Mouse (Mus musculus) hindbrain, embryonic 16.5 days (tissue): ENCODE data around the gene Htra2. TPM values are rescaled to one million over a fixed set of nuclear protein-coding genes. Genes with fewer than 3 reads are reported as not detected.

Source experiments
- ATAC-seq: fragments of 200-750 bp; cut with Nextera tagmentation; 2 replicates; pipeline ENCODE4 v1.8.0; 2017; ENCODE audit warnings: moderate TSS enrichment, moderate library complexity
- H3K27ac ChIP-seq: fragments of 300-500 bp; sonication (generic); 2 replicates; pipeline ENCODE4 v1.5.1; 2014; ENCODE audit warnings: low read depth, mild to moderate bottlenecking, control low read depth, low read length, moderate library complexity
- H3K27me3 ChIP-seq: fragments of 300-500 bp; sonication (generic); replicated peaks from 2 replicates; pipeline ENCODE4 v1.6.1; 2014; ENCODE audit warnings: low read length; ENCODE audit not compliant: control insufficient read depth, insufficient read depth
- H3K36me3 ChIP-seq: fragments of 300-500 bp; sonication (generic); 2 replicates; pipeline ENCODE4 v1.6.1; 2014; ENCODE audit warnings: mild to moderate bottlenecking, low read length, moderate library complexity, mixed read lengths; ENCODE audit not compliant: control insufficient read depth, insufficient read depth
- H3K4me1 ChIP-seq: fragments of 300-500 bp; sonication (generic); 2 replicates; pipeline ENCODE4 v1.6.1; 2014; ENCODE audit warnings: low read depth, low read length; ENCODE audit not compliant: control insufficient read depth, insufficient read depth
- H3K4me2 ChIP-seq: fragments of 300-500 bp; sonication (generic); 2 replicates; pipeline ENCODE4 v1.6.1; 2014; ENCODE audit warnings: mild to moderate bottlenecking, low read length, control low read depth, moderate library complexity
- H3K4me3 ChIP-seq: fragments of 300-500 bp; sonication (generic); 2 replicates; pipeline ENCODE4 v1.5.1; 2014; ENCODE audit warnings: mild to moderate bottlenecking, low read length, control low read depth, moderate library complexity
- H3K9ac ChIP-seq: fragments of 300-500 bp; sonication (generic); 2 replicates; pipeline ENCODE4 v1.6.1; 2014; ENCODE audit warnings: low read depth, mild to moderate bottlenecking, control low read depth, low read length, moderate library complexity
- H3K9me3 ChIP-seq: fragments of 300-500 bp; sonication (generic); 2 replicates; pipeline ENCODE4 v1.6.1; 2014; ENCODE audit warnings: mild to moderate bottlenecking, low read length, moderate library complexity; ENCODE audit not compliant: control insufficient read depth
- WGBS: fragments of 180-500 bp; shearing (Covaris S2); extraction: QIAGEN DNeasy Blood & Tissue Kit; methylation state at CpG from one replicate; pipeline ENCODE4 v1.1.7; 2014; 5-methylcytosine and 5-hydroxymethylcytosine counted together
- polyA plus RNA-seq: library from polyadenylated mRNA; unstranded; fragments of >200 nt; fragmentation: Nextera tagmentation; extraction: Ambion mirVana; gene quantifications from 2 replicates; pipeline ENCODE4 v1.2.1, GENCODE M21; 2015

The Htra2 gene
- polyA plus RNA-seq, 1 experiment from 2014 or later = 88.5 TPM

DNA sequence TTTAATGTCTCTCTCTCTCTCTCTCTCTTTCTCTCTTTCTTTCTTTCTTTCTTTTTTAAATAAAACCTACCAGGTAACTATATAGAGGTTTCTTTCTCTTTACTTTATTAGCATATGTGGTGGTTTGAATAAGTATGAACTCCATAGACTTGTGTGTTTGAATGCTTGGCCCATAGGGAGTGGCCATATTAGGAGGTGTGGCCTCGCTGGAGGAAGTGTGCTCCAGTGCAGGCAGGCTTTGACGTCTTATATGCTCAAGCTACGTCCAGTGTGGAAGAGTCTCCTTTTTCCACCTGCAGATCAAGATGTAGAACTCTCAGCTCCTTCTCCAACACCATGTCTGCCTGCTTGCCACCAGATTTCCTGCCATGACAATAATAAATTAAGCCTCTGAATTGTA lies 36.0 kb downstream of the Htra2 start:
- H3K27ac ChIP-seq = no peak overlapping the region
- no peak for ATAC-seq
- no peak overlapping the region for H3K9ac ChIP-seq
- WGBS = 75% methylated on average over 3 of the region's 3 CpGs
- H3K4me3 ChIP-seq = no peak overlapping the region
- no peaks in the 10 kb centered on the region for H3K36me3 ChIP-seq
- H3K9me3 ChIP-seq = no peaks in the 10 kb centered on the region
- no peak overlapping the region for H3K4me2 ChIP-seq
- H3K27me3 ChIP-seq = no peaks in the 10 kb centered on the region
- H3K4me1 ChIP-seq = no peaks in the 10 kb centered on the region

DNA sequence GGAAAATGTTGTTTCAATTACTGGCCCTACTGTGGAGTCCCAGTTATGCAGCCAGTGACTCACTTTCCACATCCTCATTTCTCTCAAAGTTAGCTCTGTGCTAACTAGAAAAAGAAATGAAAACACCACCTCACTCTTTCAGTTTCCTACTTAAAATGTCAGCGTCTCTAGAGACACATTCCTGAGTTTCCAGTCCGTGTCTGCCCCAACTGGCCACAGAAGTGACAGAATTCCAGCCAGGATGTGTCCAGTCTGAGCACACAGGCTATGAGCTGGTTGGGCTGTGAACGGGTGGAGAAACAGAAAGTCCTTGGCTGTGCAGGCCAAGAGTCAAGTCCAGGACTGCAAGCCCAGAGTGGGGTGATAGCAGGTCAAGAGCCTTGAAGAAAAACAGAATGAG lies 37.9 kb downstream of the Htra2 start:
- H3K27me3 ChIP-seq = no peaks in the 10 kb centered on the region
- no peaks in the 10 kb centered on the region for H3K4me1 ChIP-seq
- no peak for ATAC-seq
- H3K27ac ChIP-seq = no peak overlapping the region
- 76% methylated on average over 3 of the region's 3 CpGs for WGBS
- H3K4me2 ChIP-seq = no peak overlapping the region
- no peaks in the 10 kb centered on the region for H3K36me3 ChIP-seq
- H3K9ac ChIP-seq = no peak overlapping the region
- H3K4me3 ChIP-seq = no peak overlapping the region
- H3K9me3 ChIP-seq = no peaks in the 10 kb centered on the region

DNA sequence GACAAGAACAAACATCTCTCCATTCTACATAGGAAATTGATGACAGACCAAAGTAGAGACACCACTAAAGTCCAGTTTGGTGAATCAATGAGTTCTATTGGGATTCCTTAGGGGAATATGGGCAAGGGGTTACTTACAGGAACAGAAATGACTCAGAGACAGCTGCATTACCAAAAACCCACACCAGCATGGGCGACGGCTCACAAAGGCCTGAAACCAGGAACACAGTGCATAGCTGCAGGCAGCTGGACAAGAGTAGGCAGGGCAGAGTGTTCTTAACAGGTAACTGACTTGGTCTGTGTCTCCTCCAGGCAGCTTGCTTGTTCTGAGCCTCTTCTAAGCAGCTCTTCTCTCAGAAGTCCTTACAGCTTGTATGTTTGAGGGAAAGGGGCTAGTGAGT lies 39.3 kb downstream of the Htra2 start:
- no peaks in the 10 kb centered on the region for H3K9me3 ChIP-seq
- no peaks in the 10 kb centered on the region for H3K27me3 ChIP-seq
- no peak overlapping the region for H3K4me2 ChIP-seq
- whole genome bisulfite sequencing = 92% methylated on average over 2 of the region's 2 CpGs
- ATAC-seq = no peak
- no peak overlapping the region for H3K27ac ChIP-seq
- no peak overlapping the region for H3K4me3 ChIP-seq
- H3K4me1 ChIP-seq = no peaks in the 10 kb centered on the region
- H3K9ac ChIP-seq = no peak overlapping the region
- no peaks in the 10 kb centered on the region for H3K36me3 ChIP-seq

DNA sequence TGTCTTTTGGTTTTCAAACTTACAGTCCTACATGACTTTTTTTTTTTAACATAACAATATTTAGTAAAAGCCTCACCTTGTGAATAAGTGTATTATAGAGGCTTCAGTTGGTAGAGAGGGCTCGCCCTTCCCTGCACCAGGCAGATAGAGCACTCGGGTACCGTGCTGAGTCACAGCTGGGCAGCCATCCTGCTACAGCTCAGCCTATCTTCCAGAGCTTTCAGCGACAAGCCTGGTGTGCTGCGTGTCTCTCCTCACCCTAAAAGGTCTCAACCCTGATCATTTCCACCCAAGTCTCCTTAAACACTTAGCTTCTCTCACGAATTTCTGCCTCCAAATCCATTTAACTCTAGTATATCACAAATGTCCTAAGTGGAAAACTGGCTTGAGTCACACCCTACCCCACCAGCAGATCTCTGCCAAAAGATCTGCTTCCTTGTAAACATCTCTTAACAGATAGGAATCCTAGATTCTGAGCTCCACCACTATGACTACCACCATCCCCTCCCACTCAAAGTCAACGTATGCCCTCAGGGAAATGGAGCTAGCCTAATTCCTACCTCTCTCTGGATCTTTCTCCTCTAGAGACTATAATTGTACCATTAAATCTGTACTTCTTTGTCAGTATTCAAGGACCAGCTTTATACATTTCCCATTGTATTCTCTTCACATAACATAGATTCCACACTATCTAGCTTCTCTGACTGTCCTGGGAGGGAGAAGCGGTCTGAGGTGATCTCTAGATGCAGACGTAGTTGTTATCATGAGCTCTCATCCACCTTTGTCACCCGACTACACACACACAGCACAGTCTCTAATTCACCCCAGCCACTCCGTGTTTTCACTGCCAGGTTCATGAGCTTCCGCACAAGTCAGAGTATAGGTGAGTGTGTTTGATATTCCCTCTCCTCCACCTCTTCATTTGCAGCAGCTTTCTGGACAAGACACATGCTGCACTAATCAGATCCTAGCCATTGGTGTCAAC lies 40.3 kb downstream of the Htra2 start:
- H3K4me2 ChIP-seq = no peak overlapping the region
- H3K4me1 ChIP-seq = no peaks in the 10 kb centered on the region
- no peak for ATAC-seq
- H3K36me3 ChIP-seq = no peaks in the 10 kb centered on the region
- no peak overlapping the region for H3K27ac ChIP-seq
- WGBS = 77% methylated on average over 12 of the region's 12 CpGs
- no peaks in the 10 kb centered on the region for H3K27me3 ChIP-seq
- H3K4me3 ChIP-seq = no peak overlapping the region
- H3K9me3 ChIP-seq = no peaks in the 10 kb centered on the region
- no peak overlapping the region for H3K9ac ChIP-seq

DNA sequence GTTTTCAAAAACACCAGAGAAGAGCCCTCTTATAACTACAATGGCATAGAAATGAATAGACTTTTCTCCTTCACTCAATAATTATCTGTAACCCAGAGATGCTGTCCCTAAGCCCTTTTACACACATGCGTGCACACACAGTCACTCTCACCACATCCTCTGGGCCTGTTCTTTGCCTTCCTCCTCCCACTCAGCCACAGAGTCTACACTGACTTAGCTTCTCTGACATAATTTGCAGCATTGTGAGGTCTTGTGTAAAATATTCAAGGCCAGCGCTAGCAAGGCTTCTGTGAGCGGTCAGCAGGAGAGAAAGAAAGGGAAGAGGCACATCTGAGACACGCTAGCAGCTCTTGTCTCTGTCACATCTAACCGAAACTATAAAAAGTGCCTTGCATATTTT lies 41.6 kb downstream of the Htra2 start:
- 70% methylated on average over 5 of the region's 5 CpGs for WGBS
- Histone ChIP-seq H3K27ac (no peak overlapping the region), H3K4me3 (no peak overlapping the region), H3K4me1 (no peaks in the 10 kb centered on the region), H3K36me3 (no peaks in the 10 kb centered on the region), H3K9ac (no peak overlapping the region), H3K27me3 (no peaks in the 10 kb centered on the region), H3K4me2 (no peak overlapping the region), H3K9me3 (no peaks in the 10 kb centered on the region)
- no peak for ATAC-seq

DNA sequence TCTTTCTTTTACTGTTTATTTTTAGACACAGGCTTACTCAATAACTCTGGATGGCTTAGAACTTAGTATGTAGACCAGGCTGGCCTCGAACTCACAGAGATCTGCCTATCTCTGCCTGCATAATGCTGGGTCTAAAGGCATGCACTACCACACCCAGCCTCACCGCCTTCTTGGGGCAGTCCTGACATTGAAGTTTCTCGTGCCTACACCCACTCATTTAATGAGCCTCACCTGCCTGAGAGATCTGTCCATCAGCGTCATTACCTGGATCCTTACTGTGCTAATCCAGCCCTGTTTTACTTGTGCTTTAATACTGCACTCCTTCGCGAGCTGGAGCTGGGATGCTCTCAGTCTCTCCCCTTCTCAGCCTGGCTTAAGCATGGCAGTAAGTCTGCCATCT lies 43.3 kb downstream of the Htra2 start:
- Histone ChIP-seq H3K36me3 (no peaks in the 10 kb centered on the region), H3K4me3 (no peak overlapping the region), H3K4me1 (no peaks in the 10 kb centered on the region), H3K27ac (no peak overlapping the region), H3K9ac (no peak overlapping the region), H3K4me2 (no peak overlapping the region), H3K27me3 (no peaks in the 10 kb centered on the region), H3K9me3 (no peaks in the 10 kb centered on the region)
- no peak for ATAC-seq
- WGBS = 75% methylated on average over 6 of the region's 6 CpGs

DNA sequence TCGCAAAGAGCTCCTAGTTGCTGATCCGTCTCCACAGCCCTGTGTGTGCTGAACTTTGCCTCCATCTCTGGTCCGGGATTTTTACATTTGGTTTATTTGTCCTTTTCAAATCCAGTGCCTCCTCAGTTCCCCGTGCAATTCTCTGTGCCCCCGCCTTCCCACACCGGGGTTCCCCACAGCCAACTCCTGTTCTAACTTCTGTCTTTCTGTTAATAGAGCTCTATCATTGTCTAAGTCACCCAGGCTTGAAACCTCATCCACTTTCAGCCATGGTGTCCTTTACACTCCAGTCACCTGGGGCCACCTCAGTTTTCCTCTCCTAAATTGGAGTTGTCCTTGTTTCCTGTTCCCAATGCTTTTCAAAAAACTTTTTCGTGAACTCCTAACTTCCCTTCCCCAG lies 43.8 kb downstream of the Htra2 start:
- Histone ChIP-seq H3K4me1 (no peaks in the 10 kb centered on the region), H3K27ac (no peak overlapping the region), H3K27me3 (no peaks in the 10 kb centered on the region), H3K9me3 (no peaks in the 10 kb centered on the region), H3K4me2 (no peak overlapping the region), H3K36me3 (no peaks in the 10 kb centered on the region), H3K9ac (no peak overlapping the region), H3K4me3 (no peak overlapping the region)
- no peak for ATAC-seq
- WGBS = 86% methylated on average over 7 of the region's 7 CpGs

DNA sequence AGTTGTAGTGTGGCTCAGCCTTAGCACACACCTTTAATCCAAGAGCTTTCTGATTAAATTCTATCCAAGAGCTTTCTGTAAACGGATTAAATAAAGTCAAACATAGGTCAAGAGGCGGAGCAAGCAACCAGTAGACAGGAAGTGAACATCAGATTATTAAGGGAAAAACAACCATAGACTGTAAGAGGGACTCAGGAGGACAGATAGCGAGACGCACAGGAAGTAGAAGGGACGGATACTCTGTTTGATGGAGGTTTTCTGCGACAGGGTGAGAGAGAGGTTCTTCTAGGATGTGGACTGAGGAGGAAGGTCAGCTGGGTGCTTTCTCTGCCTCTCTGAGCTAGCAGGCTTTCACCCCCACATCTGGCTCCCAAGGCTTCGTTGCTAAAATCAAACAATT lies 45.1 kb downstream of the Htra2 start:
- H3K4me3 ChIP-seq = no peak overlapping the region
- no peak for ATAC-seq
- 81% methylated on average over 7 of the region's 7 CpGs for WGBS
- no peaks in the 10 kb centered on the region for H3K4me1 ChIP-seq
- no peak overlapping the region for H3K9ac ChIP-seq
- H3K27ac ChIP-seq = no peak overlapping the region
- H3K4me2 ChIP-seq = no peak overlapping the region
- no peaks in the 10 kb centered on the region for H3K27me3 ChIP-seq
- H3K9me3 ChIP-seq = no peaks in the 10 kb centered on the region
- no peaks in the 10 kb centered on the region for H3K36me3 ChIP-seq

DNA sequence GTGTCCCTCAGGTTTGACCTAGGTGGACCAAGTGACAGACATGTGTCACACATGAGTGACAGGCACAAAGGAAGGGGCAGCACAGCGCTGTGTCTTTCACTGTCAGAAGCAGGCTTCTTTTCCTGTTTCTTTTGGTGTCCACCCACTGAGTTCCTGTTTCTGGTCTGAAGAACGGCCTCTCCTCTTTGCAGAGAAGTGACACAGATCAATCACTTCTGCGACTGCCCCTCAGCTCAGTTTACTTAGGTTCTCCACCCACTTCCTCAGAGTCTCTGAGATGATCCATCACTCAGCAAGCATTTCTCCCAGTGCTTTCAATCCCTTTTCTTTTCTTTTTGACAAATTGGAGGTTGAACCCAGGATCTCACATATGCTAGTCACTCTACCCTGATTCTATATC lies 46.4 kb downstream of the Htra2 start:
- no peak for ATAC-seq
- WGBS = 52% methylated on average over 3 of the region's 3 CpGs

More for the DNA sequence above, 46.4 kb downstream of the Htra2 start:
- no peak overlapping the region for H3K9ac ChIP-seq
- H3K4me3 ChIP-seq = no peak overlapping the region
- no peaks in the 10 kb centered on the region; the same call in 1 of the 2 replicates for H3K4me1 ChIP-seq
- no peaks in the 10 kb centered on the region for H3K27me3 ChIP-seq
- H3K36me3 ChIP-seq = no peaks in the 10 kb centered on the region
- H3K4me2 ChIP-seq = no peak overlapping the region
- H3K27ac ChIP-seq = no peak overlapping the region
- no peaks in the 10 kb centered on the region for H3K9me3 ChIP-seq
